Mouse (Mus musculus) forebrain, embryonic 12.5 days (tissue): ENCODE data around the gene Gm156. TPM values are rescaled to one million over a fixed set of nuclear protein-coding genes. Genes with fewer than 3 reads are reported as not detected.

Source experiments
- polyA plus RNA-seq: library from polyadenylated mRNA; unstranded; fragments of >200 nt; fragmentation: Nextera tagmentation; extraction: Ambion mirVana; gene quantifications from 2 replicates; pipeline ENCODE4 v1.2.1, GENCODE M21; 2016

Gene Gm156
- polyA plus RNA-seq, 1 experiment from 2014 or later, result not detected

Other genes with a start within 250 kb of the Gm156 start
- not detected in 2 replicates for gene Klre1, start 206.4 kb downstream of the Gm156 start, polyA plus RNA-seq
- gene Klrd1, start 192.5 kb downstream of the Gm156 start, polyA plus RNA-seq, result not detected in 2 replicates
- 0.08 and 0.13 TPM in 2 replicates for gene Klrk1, start 160.4 kb downstream of the Gm156 start, polyA plus RNA-seq
- not detected in 2 replicates for gene Klrc3, start 140.9 kb downstream of the Gm156 start, polyA plus RNA-seq
- gene Klrc2, start 123.6 kb downstream of the Gm156 start, polyA plus RNA-seq, result not detected in 2 replicates
- not detected in 2 replicates for gene Klrc1, start 105.3 kb downstream of the Gm156 start, polyA plus RNA-seq
- not detected in 2 replicates for gene Klri1, start 67.1 kb downstream of the Gm156 start, polyA plus RNA-seq
- gene Klri2, start 43.8 kb downstream of the Gm156 start, polyA plus RNA-seq, result not detected in 2 replicates
- not detected in 2 replicates for gene Gm17631, start 78.4 kb upstream of the Gm156 start, polyA plus RNA-seq
- not detected in 2 replicates for gene Klra17, start 92.4 kb upstream of the Gm156 start, polyA plus RNA-seq
- not detected in 2 replicates for gene Klra5, start 133.4 kb upstream of the Gm156 start, polyA plus RNA-seq
- not detected in 2 replicates for gene Klra6, start 242.7 kb upstream of the Gm156 start, polyA plus RNA-seq